Mouse (Mus musculus): ENCODE data around the gene Gm5926.
"Not testable (repeated sequence)": the region's sequence is repeated elsewhere in the genome, so short reads cannot be mapped to it uniquely, and the experiment has no call there.

DNA sequence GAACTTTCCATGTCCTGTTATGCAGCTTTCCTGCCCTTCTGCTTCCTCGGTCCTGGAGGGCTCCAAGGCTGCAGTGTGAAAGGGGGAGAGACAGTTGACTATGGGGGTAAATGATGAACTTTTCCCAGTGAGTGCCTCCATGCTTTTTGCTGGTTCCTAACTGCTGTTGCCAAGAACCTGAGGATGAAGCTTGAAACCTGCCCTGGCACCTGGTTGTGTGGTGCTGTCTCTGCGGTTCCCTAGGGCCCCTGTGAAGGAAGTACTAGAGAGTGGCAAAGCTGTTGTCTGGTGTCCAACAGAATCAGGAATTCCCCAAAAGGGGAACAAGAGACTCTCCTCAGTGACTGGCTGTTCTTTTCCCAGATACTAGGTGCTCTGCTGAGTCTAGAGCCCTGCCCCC lies 49.5 kb upstream of the Gm5926 start:
- TF ChIP-seq POLR2A (IDR thresholded peaks at IDR 0.05; ENCODE audit: borderline replicate concordance, control insufficient read depth, low read depth, low read length); CTCF (IDR thresholded peaks at IDR 0.05; ENCODE audit: control insufficient read depth, insufficient read depth, low read length): not testable (repeated sequence)
